ENCODE assay signal across 26 mouse cellular contexts in genomic region chr16:48843671-48844386, GRCm38 (mm10). TPM values are rescaled to one million over a fixed set of nuclear protein-coding genes. Genes with fewer than 3 reads are reported as not detected.
"Had no signal": no experiment of that assay in that cellular context is flagged by ENCODE, and none has a peak within 500 bp of the region (broad histone marks: within the 10 kb centered on the region; RNA-seq: fewer than 3 reads in every experiment).

No protein-coding gene starts in this region.

- DNase-seq: gastrocnemius, postnatal 14 days; gastrocnemius, postnatal 36 days; heart, adult 18-20 months; heart, postnatal 10 days; heart, postnatal 4 days; kidney, adult 11 months; kidney, adult 2 months; kidney, adult 9 months; kidney, postnatal 14 days; kidney, postnatal 36 days; layer of hippocampus, adult 9-11 months; layer of hippocampus, postnatal 36 days had no signal

- ATAC-seq: hindbrain, postnatal 0 days; intestine, embryonic 16.5 days; liver, embryonic 12.5 days had no signal

RNA-seq across cellular contexts. Expression of gene Retnla, which starts 1.5 kb away (rescaled TPM):
- total RNA-seq: heart, postnatal 4 days; hindbrain, postnatal 0 days; layer of hippocampus, adult 18-20 months; layer of hippocampus, adult 8-10 months; layer of hippocampus, postnatal 36 days; left cerebral cortex, adult 2 months; left cerebral cortex, postnatal 36 days had no signal

RNA-seq across cellular contexts. Expression of gene Retnlb, which starts 27.2 kb away (rescaled TPM):
- total RNA-seq: gastrocnemius, adult 18-20 months; gastrocnemius, adult 8-10 months; gastrocnemius, postnatal 14 days; gastrocnemius, postnatal 36 days; heart, adult 18-20 months; heart, adult 8-10 months; heart, postnatal 10 days; heart, postnatal 25 days; heart, postnatal 4 days; hindbrain, postnatal 0 days; layer of hippocampus, adult 18-20 months; layer of hippocampus, adult 8-10 months; layer of hippocampus, postnatal 14 days; layer of hippocampus, postnatal 36 days; left cerebral cortex, adult 2 months; left cerebral cortex, postnatal 14 days; left cerebral cortex, postnatal 36 days; liver, adult 2 months had no signal

RNA-seq across cellular contexts. Expression of gene Retnlg, which starts 28.6 kb away (rescaled TPM):
- total RNA-seq: gastrocnemius, adult 18-20 months; gastrocnemius, adult 8-10 months; gastrocnemius, postnatal 14 days; gastrocnemius, postnatal 36 days; heart, adult 18-20 months; hindbrain, postnatal 0 days; layer of hippocampus, adult 18-20 months; layer of hippocampus, adult 8-10 months; layer of hippocampus, postnatal 14 days; layer of hippocampus, postnatal 36 days; left cerebral cortex, postnatal 14 days; left cerebral cortex, postnatal 36 days; liver, adult 2 months had no signal
